Mouse (Mus musculus) C2C12 (cell line): ENCODE measurements around the gene Tex2. TPM values are rescaled to one million over a fixed set of nuclear protein-coding genes. Genes with fewer than 3 reads are reported as not detected.

Experiments used
- H3K27me3 ChIP-seq: one replicate; pipeline ENCODE4 v1.6.1; 2011; ENCODE audit not compliant: control insufficient read depth, insufficient read depth, insufficient read length
- H3K36me3 ChIP-seq: one replicate; pipeline ENCODE4 v1.6.1; 2011; ENCODE audit not compliant: control insufficient read depth, insufficient read depth
- H3K4me3 ChIP-seq: one replicate; pipeline ENCODE4 v1.5.1; 2011; ENCODE audit warnings: mild to moderate bottlenecking, control low read depth; ENCODE audit not compliant: poor library complexity, insufficient read depth, severe bottlenecking
- H3K79me2 ChIP-seq: one replicate; pipeline ENCODE4 v1.6.1; 2011; ENCODE audit not compliant: control insufficient read depth, insufficient read depth
- H3K79me3 ChIP-seq: one replicate; pipeline ENCODE4 v1.6.1; 2011; ENCODE audit warnings: low read depth, control low read depth
- H3ac ChIP-seq: one replicate; pipeline ENCODE3; 2011; ENCODE audit warnings: low read depth; ENCODE audit not compliant: control insufficient read depth, insufficient read length
- CEBPB ChIP-seq: IDR thresholded peaks from one replicate; pipeline ENCODE4 v1.6.1; 2011; ENCODE audit warnings: low read depth, mild to moderate bottlenecking, control low read depth, moderate library complexity
- CTCF ChIP-seq: IDR thresholded peaks from one replicate; pipeline ENCODE4 v1.5.1; 2011; ENCODE audit not compliant: control insufficient read depth, insufficient read depth, insufficient read length
- FOSL1 ChIP-seq: IDR thresholded peaks from one replicate; pipeline ENCODE4 v1.8.0; 2011; ENCODE audit warnings: mild to moderate bottlenecking, low read length; ENCODE audit not compliant: poor library complexity, insufficient read depth, severe bottlenecking
- MAX ChIP-seq: IDR thresholded peaks from one replicate; pipeline ENCODE4 v1.6.1; 2011; ENCODE audit warnings: mild to moderate bottlenecking, control low read depth
- MYOD1 ChIP-seq: IDR thresholded peaks from one replicate; pipeline ENCODE4 v1.6.1; 2011; ENCODE audit warnings: low read depth; ENCODE audit not compliant: control insufficient read depth, insufficient read length
- MYOG ChIP-seq: IDR thresholded peaks from one replicate; pipeline ENCODE4 v1.6.1; 2011; ENCODE audit not compliant: control insufficient read depth, insufficient read length; ENCODE audit errors: extremely low read depth
- USF1 ChIP-seq: IDR thresholded peaks from one replicate; pipeline ENCODE4 v1.6.1; 2011; ENCODE audit warnings: low read depth, mild to moderate bottlenecking, control low read depth, moderate library complexity
- polyA plus RNA-seq: library from polyadenylated mRNA; unstranded; fragments of >200 nt; fragmentation: generic; extraction: Trizol; gene quantifications from one replicate; pipeline ENCODE4 v1.2.1, GENCODE M21; 2012; ENCODE audit warnings: missing spikeins

Gene Tex2
- polyA plus RNA-seq, 1 experiment: 5.9 TPM

- H3ac ChIP-seq: no peak overlapping the region
- H3K27me3 ChIP-seq: no peaks in the 10 kb centered on the region
- H3K79me3 ChIP-seq: peaks cover 69% of the 10 kb centered on the region
- peaks cover 96% of the 10 kb centered on the region for H3K79me2 ChIP-seq
- H3K36me3 ChIP-seq: peaks cover 4% of the 10 kb centered on the region
- TF ChIP-seq MAX: no peak
- TF ChIP-seq MYOG: no peak
- no peak for TF ChIP-seq FOSL1
- TF ChIP-seq MYOD1: no peak
- no peak for TF ChIP-seq CEBPB
- no peak overlapping the region for H3K4me3 ChIP-seq
Measured at GRCm38 (mm10) chr11:106479619-106480529, 133.3 kb downstream of the Tex2 start.

GRCm38 (mm10) chr11:106478745-106479144, 134.5 kb downstream of the Tex2 start:
- no peak overlapping the region for H3ac ChIP-seq
- H3K79me2 ChIP-seq: peaks cover 96% of the 10 kb centered on the region
- H3K27me3 ChIP-seq: no peaks in the 10 kb centered on the region
- TF ChIP-seq USF1: no peak
- no peak for TF ChIP-seq MYOD1
- TF ChIP-seq MAX: no peak
- TF ChIP-seq FOSL1: no peak
- TF ChIP-seq CTCF: no peak
- TF ChIP-seq MYOG: no peak
- TF ChIP-seq CEBPB: no peak
- H3K4me3 ChIP-seq: no peak overlapping the region
- peaks cover 4% of the 10 kb centered on the region for H3K36me3 ChIP-seq
- H3K79me3 ChIP-seq: peaks cover 70% of the 10 kb centered on the region

GRCm38 (mm10) chr11:106477505-106478160, 135.6 kb downstream of the Tex2 start:
- Histone ChIP-seq H3K36me3 (peaks cover 4% of the 10 kb centered on the region), H3K79me3 (peaks cover 66% of the 10 kb centered on the region), H3K79me2 (peaks cover 96% of the 10 kb centered on the region), H3K27me3 (no peaks in the 10 kb centered on the region), H3K4me3 (no peak overlapping the region), H3ac (no peak overlapping the region)
- TF ChIP-seq CTCF (no peak), USF1 (no peak), CEBPB (no peak), MYOG (no peak), MYOD1 (no peak), MAX (no peak), FOSL1 (no peak)

GRCm38 (mm10) chr11:106475309-106475708, 137.9 kb downstream of the Tex2 start:
- Histone ChIP-seq H3K79me3 (peaks cover 70% of the 10 kb centered on the region), H3K79me2 (peaks cover 100% of the 10 kb centered on the region), H3K36me3 (peaks cover 4% of the 10 kb centered on the region), H3K27me3 (no peaks in the 10 kb centered on the region), H3ac (no peak overlapping the region), H3K4me3 (no peak overlapping the region)
- TF ChIP-seq MAX: no peak
- no peak for TF ChIP-seq USF1
- TF ChIP-seq MYOD1: no peak
- TF ChIP-seq CEBPB: no peak
- no peak for TF ChIP-seq CTCF
- TF ChIP-seq FOSL1: no peak
- TF ChIP-seq MYOG: no peak

- H3ac ChIP-seq: no peak overlapping the region
- peaks cover 99% of the 10 kb centered on the region for H3K79me2 ChIP-seq
- no peak overlapping the region for H3K4me3 ChIP-seq
- H3K79me3 ChIP-seq: peaks cover 67% of the 10 kb centered on the region
- no peaks in the 10 kb centered on the region for H3K27me3 ChIP-seq
- TF ChIP-seq USF1 (no peak), MYOG (no peak), MYOD1 (no peak), CTCF (no peak)
- H3K36me3 ChIP-seq: no peaks in the 10 kb centered on the region
Measured at GRCm38 (mm10) chr11:106471629-106472028, 141.6 kb downstream of the Tex2 start.
